Mouse (Mus musculus) hindbrain, embryonic 15.5 days (tissue): ENCODE measurements at regions not wholly inside any gene's neighbourhood (a gene's known extent, or its start where the extent isn't known, plus 50 kb on each side); places are given as distances from the start of the nearest gene placed in this dataset.
A peak's percentile ranks its signal among the peaks of the same experiment; 100 is the strongest.

Source experiments
- ATAC-seq: fragments of 200-750 bp; cut with Nextera tagmentation; 2 replicates; pipeline ENCODE4 v1.8.0; 2017; ENCODE audit warnings: low read depth, moderate number of reproducible peaks, moderate TSS enrichment; ENCODE audit not compliant: low FRiP score
- H3K27ac ChIP-seq: fragments of 300-500 bp; sonication (generic); replicated peaks from 2 replicates; pipeline ENCODE4 v1.5.1; 2015; ENCODE audit warnings: mild to moderate bottlenecking, inconsistent platforms
- H3K27me3 ChIP-seq: fragments of 300-500 bp; sonication (generic); 2 replicates; pipeline ENCODE4 v1.6.1; 2015; ENCODE audit warnings: control low read depth, inconsistent platforms
- H3K36me3 ChIP-seq: fragments of 300-500 bp; sonication (generic); 2 replicates; pipeline ENCODE4 v1.6.1; 2015; ENCODE audit warnings: control low read depth, inconsistent platforms
- H3K4me1 ChIP-seq: fragments of 300-500 bp; sonication (generic); replicated peaks from 2 replicates; pipeline ENCODE4 v1.6.1; 2015; ENCODE audit warnings: control low read depth, inconsistent platforms
- H3K4me2 ChIP-seq: fragments of 300-500 bp; sonication (generic); 2 replicates; pipeline ENCODE4 v1.6.1; 2015; ENCODE audit warnings: moderate library complexity, mild to moderate bottlenecking, inconsistent platforms
- H3K4me3 ChIP-seq: fragments of 300-500 bp; sonication (generic); 2 replicates; pipeline ENCODE4 v1.5.1; 2015; ENCODE audit warnings: mild to moderate bottlenecking, inconsistent platforms
- H3K9ac ChIP-seq: fragments of 300-500 bp; sonication (generic); 2 replicates; pipeline ENCODE4 v1.6.1; 2015; ENCODE audit warnings: inconsistent platforms
- H3K9me3 ChIP-seq: fragments of 300-500 bp; sonication (generic); 2 replicates; pipeline ENCODE4 v1.6.1; 2016; ENCODE audit warnings: control low read depth, inconsistent platforms
- WGBS: fragments of 180-500 bp; shearing (Covaris S2); methylation state at CpG from one replicate; pipeline ENCODE4 v1.1.7; 2015; 5-methylcytosine and 5-hydroxymethylcytosine counted together

DNA sequence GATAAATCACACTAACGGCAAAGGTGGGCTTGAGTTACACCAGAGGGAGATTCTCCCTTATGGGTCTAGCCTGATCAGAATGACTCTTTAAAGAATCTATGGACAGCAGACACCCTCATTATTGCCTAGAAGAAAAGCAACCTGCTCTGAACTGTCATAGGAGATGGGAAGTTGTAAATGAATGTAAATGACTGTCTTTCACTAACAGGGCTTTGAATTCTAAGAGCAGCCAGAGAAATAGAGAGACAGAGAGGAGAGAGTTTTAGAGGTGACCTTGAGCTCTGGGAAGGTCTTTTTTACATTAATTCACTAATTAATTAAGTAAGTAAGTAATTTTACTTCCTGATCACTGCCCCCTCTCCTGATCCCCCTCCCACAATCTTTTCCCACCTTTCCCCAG, 2686.4 kb downstream of the Gm37988 start:
- 95% methylated on average over 1 of the region's 1 CpGs for WGBS
- no peak overlapping the region for H3K4me3 ChIP-seq
- no peak overlapping the region for H3K4me2 ChIP-seq
- no peaks in the 10 kb centered on the region for H3K9me3 ChIP-seq
- H3K9ac ChIP-seq, result no peak overlapping the region
- H3K36me3 ChIP-seq, result no peaks in the 10 kb centered on the region
- H3K27me3 ChIP-seq, result no peaks in the 10 kb centered on the region
- no peak overlapping the region for H3K27ac ChIP-seq
- ATAC-seq, result no peak
- H3K4me1 ChIP-seq, result no peaks in the 10 kb centered on the region

DNA sequence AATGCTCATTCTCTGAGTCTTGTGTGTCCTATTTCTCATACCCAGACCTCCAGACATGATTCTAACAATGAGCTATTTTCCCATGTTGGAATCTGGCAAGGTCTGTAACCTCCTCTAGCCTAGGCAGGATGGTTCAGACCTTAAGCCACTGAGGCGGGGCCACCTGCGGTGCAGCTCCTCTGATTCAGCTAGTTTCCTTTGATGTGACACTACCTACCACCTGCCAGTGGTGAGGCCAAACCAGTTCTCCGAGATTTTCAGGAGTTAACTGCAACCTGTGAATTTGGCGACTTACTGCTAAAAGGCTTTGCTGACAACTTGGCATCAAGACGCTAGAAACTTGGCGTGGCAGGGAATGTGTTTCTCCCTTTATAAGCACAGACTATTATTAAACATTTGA, 2691.3 kb downstream of the Gm37988 start:
- 80% methylated on average over 6 of the region's 6 CpGs for WGBS
- no peak overlapping the region for H3K4me3 ChIP-seq
- no peak overlapping the region for H3K27ac ChIP-seq
- no peaks in the 10 kb centered on the region for H3K4me1 ChIP-seq
- no peaks in the 10 kb centered on the region for H3K9me3 ChIP-seq
- no peaks in the 10 kb centered on the region for H3K36me3 ChIP-seq
- H3K9ac ChIP-seq, result no peak overlapping the region
- no peak for ATAC-seq
- no peak overlapping the region for H3K4me2 ChIP-seq
- no peaks in the 10 kb centered on the region for H3K27me3 ChIP-seq

DNA sequence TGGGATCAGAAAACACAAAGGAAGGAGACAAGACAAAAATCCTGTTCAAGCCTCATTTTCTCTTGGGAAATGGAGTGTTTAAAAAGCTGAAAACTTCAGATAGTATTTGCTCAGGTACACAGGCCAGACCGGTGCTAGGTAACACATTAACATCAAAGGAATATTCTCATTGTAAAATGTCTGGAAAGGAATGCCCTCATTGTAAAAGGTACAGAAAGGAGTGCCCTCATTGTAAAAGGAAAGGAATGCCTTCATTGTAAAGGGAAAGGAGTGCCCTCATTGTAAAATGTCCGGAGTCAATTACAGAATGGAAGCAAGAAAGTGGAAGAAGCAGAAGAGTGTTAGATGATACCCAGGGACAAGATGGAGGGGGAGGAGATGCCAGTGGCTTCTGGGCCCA, 2694.7 kb downstream of the Gm37988 start:
- Histone ChIP-seq H3K9me3 (no peaks in the 10 kb centered on the region), H3K36me3 (no peaks in the 10 kb centered on the region), H3K27ac (no peak overlapping the region), H3K4me2 (no peak overlapping the region), H3K4me3 (no peak overlapping the region), H3K4me1 (no peaks in the 10 kb centered on the region), H3K9ac (no peak overlapping the region), H3K27me3 (no peaks in the 10 kb centered on the region)
- WGBS, result 81% methylated on average over 2 of the region's 2 CpGs
- no peak for ATAC-seq

DNA sequence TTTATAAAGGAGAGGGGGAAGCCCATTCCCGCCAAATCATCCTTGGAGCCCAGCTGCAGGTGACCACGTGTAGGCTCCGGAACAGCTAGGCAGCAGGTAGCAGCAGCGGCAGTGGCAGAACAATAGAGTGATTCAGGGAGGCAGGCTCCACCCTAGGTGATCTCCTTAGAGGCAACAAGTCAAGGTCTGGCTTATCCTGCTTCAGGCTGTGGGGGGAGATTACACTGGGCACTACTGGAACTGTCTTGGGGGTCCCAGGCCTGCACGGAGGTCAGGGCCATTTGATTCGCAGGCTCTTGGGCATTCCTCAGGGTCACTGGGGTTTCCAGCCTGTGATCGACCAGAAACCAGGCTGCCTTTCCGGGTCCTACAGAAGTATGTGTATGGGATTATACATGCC, 2711.1 kb downstream of the Gm37988 start:
- H3K4me3 ChIP-seq, result no peak overlapping the region
- no peaks in the 10 kb centered on the region for H3K4me1 ChIP-seq
- H3K27ac ChIP-seq, result no peak overlapping the region
- no peak overlapping the region for H3K4me2 ChIP-seq
- H3K9me3 ChIP-seq, result no peaks in the 10 kb centered on the region
- WGBS, result 65% methylated on average over 8 of the region's 8 CpGs
- H3K36me3 ChIP-seq, result no peaks in the 10 kb centered on the region
- no peaks in the 10 kb centered on the region for H3K27me3 ChIP-seq
- H3K9ac ChIP-seq, result no peak overlapping the region
- no peak for ATAC-seq

GRCm38 (mm10) chr1:7533506-7533905, 2725.8 kb downstream of the Gm37988 start:
- no peak overlapping the region for H3K27ac ChIP-seq
- H3K36me3 ChIP-seq, result no peaks in the 10 kb centered on the region
- no peak overlapping the region for H3K4me3 ChIP-seq
- H3K4me1 ChIP-seq, result no peaks in the 10 kb centered on the region
- no peaks in the 10 kb centered on the region for H3K9me3 ChIP-seq
- H3K4me2 ChIP-seq, result no peak overlapping the region
- no peak overlapping the region for H3K9ac ChIP-seq
- no peak for ATAC-seq
- no peaks in the 10 kb centered on the region for H3K27me3 ChIP-seq

DNA sequence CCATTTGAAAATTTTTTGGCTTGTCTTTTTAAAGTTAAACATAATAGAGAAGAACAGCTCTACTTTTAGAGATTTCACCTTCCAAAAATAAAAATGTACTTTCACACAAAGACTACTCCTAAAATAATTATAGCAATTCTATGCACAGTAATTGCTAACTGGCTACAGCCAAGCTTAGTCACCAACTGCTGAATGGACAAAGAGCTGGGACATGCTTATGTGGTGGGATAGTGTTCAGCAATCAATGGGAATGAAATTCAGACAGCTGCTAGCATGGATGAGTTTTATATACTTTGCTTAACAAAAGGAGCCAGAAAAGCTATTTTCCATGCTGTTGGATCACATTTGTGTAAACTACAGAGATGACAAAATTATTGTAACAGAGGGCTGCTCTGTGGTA, 2727.5 kb downstream of the Gm37988 start:
- Histone ChIP-seq H3K4me3 (no peak overlapping the region), H3K9me3 (no peaks in the 10 kb centered on the region), H3K4me2 (no peak overlapping the region), H3K36me3 (no peaks in the 10 kb centered on the region), H3K9ac (no peak overlapping the region), H3K27me3 (no peaks in the 10 kb centered on the region), H3K27ac (no peak overlapping the region), H3K4me1 (no peaks in the 10 kb centered on the region)
- ATAC-seq, result no peak

DNA sequence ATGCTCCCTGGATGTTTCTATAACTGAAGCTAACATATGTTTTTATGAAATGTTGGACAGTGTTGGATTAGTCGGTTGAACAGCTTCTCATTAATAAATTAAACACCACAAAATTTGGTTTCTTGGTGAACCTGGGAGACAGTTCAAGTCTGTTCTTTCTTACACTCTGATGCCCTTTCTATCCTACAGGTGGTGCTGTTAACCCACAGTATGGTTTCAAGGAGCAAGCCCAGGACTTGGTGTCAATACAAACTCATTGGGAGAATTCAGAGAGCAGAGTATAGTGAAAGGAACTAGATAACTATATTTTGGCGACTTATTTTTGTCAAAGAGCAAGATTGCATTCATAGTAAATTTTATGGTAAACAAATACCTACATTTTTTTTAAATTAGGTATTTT, 2735.8 kb downstream of the Gm37988 start:
- Histone ChIP-seq H3K27ac (no peak overlapping the region), H3K4me2 (no peak overlapping the region), H3K27me3 (no peaks in the 10 kb centered on the region), H3K36me3 (no peaks in the 10 kb centered on the region), H3K4me1 (no peaks in the 10 kb centered on the region), H3K9ac (no peak overlapping the region), H3K9me3 (no peaks in the 10 kb centered on the region), H3K4me3 (no peak overlapping the region)
- 40% methylated on average over 2 of the region's 2 CpGs for WGBS
- peak; percentile 69; the same call in 1 of the 2 replicates for ATAC-seq

DNA sequence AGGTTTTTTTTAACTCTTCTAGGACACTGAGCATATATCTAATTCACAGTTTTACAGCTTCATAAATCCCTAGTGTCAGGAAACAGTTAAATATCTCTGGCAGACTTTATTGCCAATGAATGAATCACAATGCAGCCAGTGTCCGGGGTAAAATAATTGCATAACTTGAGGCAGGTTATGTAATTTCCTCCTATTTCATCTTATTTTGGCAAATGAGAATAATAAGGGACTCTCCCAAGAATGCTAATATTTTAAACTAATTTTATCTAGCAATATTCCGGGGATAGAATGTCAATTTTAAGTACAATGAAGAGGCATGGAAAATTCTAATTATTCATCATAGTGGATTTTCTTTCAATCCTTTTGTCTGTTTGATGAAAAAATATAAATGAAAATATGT, 2740.6 kb downstream of the Gm37988 start:
- no peak overlapping the region for H3K4me2 ChIP-seq
- 68% methylated on average over 2 of the region's 2 CpGs for WGBS

GRCm38 (mm10) chr1:7574787-7575186, 2767.1 kb downstream of the Gm37988 start:
- no peak overlapping the region for H3K4me3 ChIP-seq
- no peaks in the 10 kb centered on the region for H3K36me3 ChIP-seq
- H3K4me1 ChIP-seq, result no peaks in the 10 kb centered on the region
- no peak overlapping the region for H3K27ac ChIP-seq
- no peaks in the 10 kb centered on the region for H3K9me3 ChIP-seq
- H3K4me2 ChIP-seq, result no peak overlapping the region
- no peak for ATAC-seq
- H3K27me3 ChIP-seq, result no peaks in the 10 kb centered on the region
- H3K9ac ChIP-seq, result no peak overlapping the region
- 97% methylated on average over 1 of the region's 1 CpGs for WGBS

More for the DNA sequence above, 2740.6 kb downstream of the Gm37988 start:
- H3K27me3 ChIP-seq, result no peaks in the 10 kb centered on the region
- H3K4me1 ChIP-seq, result no peaks in the 10 kb centered on the region
- no peak overlapping the region for H3K4me3 ChIP-seq
- no peak overlapping the region for H3K27ac ChIP-seq
- H3K9ac ChIP-seq, result no peak overlapping the region
- ATAC-seq, result no peak
- no peaks in the 10 kb centered on the region for H3K9me3 ChIP-seq
- H3K36me3 ChIP-seq, result no peaks in the 10 kb centered on the region

DNA sequence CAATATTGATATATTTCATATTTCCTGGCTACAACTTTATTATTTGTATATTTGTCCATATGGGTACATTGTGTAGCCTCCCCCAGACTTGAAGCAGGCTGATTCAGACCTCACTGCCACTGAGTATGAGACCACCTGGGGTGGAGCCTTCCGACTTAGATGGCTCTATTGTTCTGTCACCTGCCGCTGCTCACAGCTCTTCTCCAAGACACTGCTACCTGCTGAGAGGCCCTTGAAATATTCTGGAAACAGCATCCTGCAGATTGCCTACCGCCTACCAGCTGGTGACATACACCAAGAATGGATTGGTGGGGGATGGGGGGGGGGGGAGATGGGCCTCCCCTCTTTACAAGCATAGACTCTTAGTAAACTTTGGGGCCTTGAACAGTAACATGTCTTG, 2778.7 kb downstream of the Gm37988 start:
- 36% methylated on average over 3 of the region's 3 CpGs for WGBS
- Histone ChIP-seq H3K4me3 (no peak overlapping the region), H3K27me3 (no peaks in the 10 kb centered on the region), H3K9ac (no peak overlapping the region), H3K4me2 (no peak overlapping the region), H3K4me1 (no peaks in the 10 kb centered on the region), H3K9me3 (no peaks in the 10 kb centered on the region), H3K27ac (no peak overlapping the region), H3K36me3 (no peaks in the 10 kb centered on the region)
- ATAC-seq, result no peak

DNA sequence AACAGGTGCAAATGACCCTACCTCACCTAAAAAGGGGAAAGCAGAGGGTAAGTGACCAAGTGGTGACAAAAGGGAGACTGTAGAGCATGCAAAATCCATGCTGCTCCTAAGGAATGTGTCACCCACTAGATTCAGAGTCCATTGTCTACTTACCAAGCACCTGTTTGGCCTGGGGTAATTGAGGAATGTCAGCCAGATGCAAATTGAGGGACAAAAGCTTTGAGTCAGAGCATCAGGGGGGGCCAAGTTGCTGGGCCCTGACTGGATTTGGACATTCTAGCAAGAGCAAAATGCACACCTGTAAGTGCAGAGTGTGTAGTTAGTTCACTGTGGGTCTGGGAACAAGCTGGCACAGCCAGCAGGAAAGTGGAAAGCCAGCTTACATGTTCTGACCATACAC, 2783.6 kb downstream of the Gm37988 start:
- H3K4me1 ChIP-seq, result no peaks in the 10 kb centered on the region
- no peaks in the 10 kb centered on the region for H3K27me3 ChIP-seq
- no peak overlapping the region for H3K9ac ChIP-seq
- no peaks in the 10 kb centered on the region for H3K9me3 ChIP-seq
- no peak overlapping the region for H3K4me3 ChIP-seq
- no peak for ATAC-seq
- no peak overlapping the region for H3K4me2 ChIP-seq
- no peaks in the 10 kb centered on the region for H3K36me3 ChIP-seq
- H3K27ac ChIP-seq, result no peak overlapping the region
